Mouse (Mus musculus): ENCODE results near the gene Tfrc.

DNA sequence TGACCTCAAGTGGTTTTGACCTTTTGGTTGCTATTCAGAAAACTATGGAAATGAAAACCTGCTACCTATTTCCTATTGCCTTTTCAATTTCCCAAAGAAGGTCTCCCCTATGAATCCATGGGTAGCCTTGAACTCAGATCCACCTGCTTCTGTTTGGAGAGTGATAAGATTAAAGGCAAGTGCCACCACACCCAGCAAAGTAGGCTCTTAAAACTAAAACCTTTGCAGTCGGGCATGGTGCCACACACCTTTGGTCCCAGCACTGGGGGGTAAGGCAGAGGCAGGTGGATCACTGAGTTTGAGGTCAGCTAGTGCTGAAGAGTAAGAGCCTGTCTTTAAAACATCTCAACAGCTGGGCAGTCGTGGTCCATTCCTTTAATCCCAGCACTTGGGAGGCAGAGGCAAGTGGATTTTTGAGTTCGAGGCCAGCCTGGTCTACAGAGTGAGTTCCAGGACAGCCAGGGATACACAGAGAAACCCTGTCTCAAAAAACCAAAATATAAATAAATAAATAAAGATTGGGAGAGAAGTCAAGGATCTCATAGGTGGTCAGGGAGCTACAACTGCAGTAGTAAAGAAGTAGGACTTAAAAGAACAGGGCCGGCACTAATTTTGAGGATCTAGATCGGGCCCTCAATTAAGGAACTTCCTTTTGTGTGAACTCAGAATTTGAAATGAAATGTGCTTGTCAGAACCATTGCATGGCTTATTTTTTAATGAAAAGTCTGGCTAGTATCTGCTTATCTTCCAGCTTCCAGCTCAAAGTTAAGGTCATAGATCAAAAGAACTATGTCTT, 1.9 kb downstream of the Tfrc start:
- TF ChIP-seq CTCF (IDR thresholded peaks at IDR 0.05; ENCODE audit: control insufficient read depth, insufficient read depth, insufficient read length), result no peak
- TF ChIP-seq USF1 (IDR thresholded peaks at IDR 0.05; ENCODE audit: low read depth), result no peak
- TF ChIP-seq MYOG (IDR thresholded peaks at IDR 0.05; ENCODE audit: control insufficient read depth, extremely low read depth, insufficient read length), result no peak
- no peak for TF ChIP-seq CEBPB (IDR thresholded peaks at IDR 0.05; ENCODE audit: low read depth)
- TF ChIP-seq MYOD1 (IDR thresholded peaks at IDR 0.05; ENCODE audit: control insufficient read depth, insufficient read length, low read depth), result no peak

All from C2C12 (cell line).